Mouse (Mus musculus) ovary, adult 10 weeks (tissue): ENCODE data around the gene Tradd. TPM values are rescaled to one million over a fixed set of nuclear protein-coding genes. Genes with fewer than 3 reads are reported as not detected.

Source experiments
- polyA plus RNA-seq: library from polyadenylated mRNA; stranded (reverse); fragments of 350-450 nt; fragmentation: Illumina TruSeq; extraction: RNeasy Lipid Tissue Mini Kit (QIAGEN cat#74804); gene quantifications from one replicate; pipeline ENCODE4 v1.2.3, GENCODE M21; 2014

Tradd gene
- 0.60 TPM for polyA plus RNA-seq

GRCm38 (mm10) chr8:105264024-105264982 lies at the start of gene Tradd, which contains the start of gene Fbxl8:
Gene Tradd, minus strand, starts transcription at chr8:105264609.
Gene Fbxl8, plus strand, starts transcription at chr8:105264648.

DNA sequence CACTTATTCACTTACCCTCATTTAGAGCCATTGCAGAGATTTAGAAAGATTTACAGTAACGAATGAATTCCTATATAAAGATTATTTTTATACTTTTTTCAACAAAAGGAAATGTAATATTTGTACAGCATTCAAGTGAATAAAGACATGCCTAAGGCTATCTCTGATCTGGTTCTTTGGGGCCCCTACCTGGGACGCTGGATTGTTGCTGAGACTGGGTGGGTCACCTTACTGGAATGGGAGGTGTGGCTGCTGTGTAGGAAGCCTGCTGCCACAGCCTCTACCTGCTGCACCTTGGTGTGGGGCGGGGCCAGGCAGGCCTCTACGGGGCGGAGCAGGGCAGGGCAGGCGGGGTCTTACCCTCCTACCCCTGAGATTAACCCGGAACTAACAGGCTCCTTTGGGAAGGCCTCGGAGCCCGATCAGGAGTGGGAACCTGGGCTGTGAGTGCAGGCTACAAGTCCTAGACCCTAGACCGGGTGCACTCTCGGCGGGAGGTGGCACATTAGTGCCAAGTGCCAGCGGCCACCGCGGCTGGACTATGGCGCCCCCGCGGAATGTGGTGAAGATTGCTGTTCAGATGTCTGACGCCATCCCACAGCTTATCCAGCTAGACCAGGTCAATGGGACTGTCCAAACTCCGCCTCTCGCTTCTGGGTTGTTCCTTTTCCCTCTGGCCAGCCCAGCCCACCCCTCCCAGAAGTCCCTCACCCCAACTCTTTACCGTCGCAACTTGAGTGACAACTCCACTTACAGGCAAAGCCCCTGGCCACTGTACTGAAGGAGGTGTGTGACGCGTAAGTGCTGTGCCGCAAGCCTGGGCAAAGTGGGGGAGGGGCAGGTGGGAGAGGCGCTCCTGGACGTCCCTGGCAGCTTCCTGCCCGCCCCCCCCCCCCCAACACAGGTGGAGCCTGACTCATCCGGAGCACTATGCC lies 41.1 kb upstream of the Tradd start, which contains the start of gene Elmo3:
Elmo3 (plus strand) TSS at position 391 of the 935 bp plus-strand sequence.

DNA sequence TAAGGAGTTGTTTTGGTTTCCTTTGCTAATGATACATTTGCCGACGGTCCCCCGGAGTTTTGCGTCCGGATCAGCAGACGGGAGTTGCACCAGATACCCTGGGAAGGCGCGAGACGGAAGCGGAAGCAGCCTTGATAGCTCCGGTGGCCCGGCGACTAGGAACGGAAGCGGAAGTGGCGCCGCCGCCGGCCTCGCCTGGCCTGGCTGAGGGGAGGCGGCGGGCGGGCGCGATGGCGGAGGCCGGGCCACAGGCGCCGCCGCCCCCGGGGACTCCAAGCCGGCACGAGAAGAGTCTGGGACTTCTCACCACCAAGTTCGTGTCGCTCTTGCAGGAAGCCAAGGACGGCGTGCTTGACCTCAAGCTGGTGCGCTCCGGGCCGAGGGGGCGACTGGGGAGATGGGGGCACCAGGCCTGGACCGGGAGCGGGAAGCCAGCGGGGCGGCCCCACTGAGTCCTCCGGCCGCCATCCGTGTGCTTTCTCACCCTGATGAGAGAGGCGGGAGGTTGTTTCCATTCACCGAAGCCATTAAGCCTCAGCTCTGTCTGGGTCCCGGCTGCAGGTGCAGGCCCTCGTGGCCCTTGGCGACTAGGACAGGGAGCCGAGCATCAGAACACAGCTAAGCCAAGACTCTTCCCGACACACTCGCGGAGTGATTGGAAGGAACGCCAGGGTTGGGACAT lies 33.2 kb upstream of the Tradd start, which contains the start of gene E2f4:
E2f4 (plus strand) TSS at position 153 of the 682 bp plus-strand sequence.

GRCm38 (mm10) chr8:105295895-105296573 lies 31.6 kb upstream of the Tradd start, which contains the start of gene Exoc3l:
Gene Exoc3l, minus strand, starts transcription at chr8:105296101.

DNA sequence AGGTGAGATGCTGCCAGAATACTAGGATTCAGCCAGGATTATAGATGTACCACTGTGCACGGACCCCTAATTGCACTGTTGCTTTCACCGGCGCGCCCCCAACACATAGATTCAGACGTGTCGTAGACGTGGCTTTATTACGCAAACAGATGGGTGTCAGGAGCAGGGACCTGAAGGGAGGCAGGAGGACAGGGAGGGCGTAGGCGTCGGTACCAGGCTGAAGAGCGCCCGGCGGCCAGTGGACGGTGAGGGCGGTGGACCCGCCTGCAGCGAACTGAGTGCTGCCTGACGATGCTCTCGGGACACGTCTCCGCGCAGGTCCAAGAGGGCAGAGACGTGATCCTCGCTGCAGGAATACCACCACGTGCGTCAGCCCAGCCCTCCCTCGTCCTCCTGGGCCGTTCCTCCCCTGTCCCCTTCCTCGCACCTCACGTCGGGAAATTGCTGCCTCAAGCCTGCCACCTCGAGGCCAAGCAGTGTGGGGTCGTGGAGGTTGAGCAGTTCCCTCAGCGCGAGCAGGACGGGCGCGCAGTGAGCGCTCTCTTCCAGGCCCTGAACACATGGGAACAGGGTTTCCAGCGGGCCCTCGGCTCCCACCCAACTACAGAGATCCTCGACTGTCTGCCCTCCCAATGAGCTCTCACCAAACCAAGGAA lies 25.5 kb upstream of the Tradd start, which contains the start of gene 4931428F04Rik:
4931428F04Rik (minus strand) TSS at position 60 of the 656 bp plus-strand sequence.

GRCm38 (mm10) chr8:105275840-105276239 lies 11.4 kb upstream of the Tradd start, which contains the start of gene Nol3:
Gene Nol3, plus strand, starts transcription at chr8:105276140.

GRCm38 (mm10) chr8:105269461-105269947 lies 5.1 kb upstream of the Tradd start, which contains the start of gene Hsf4:
Gene Hsf4, plus strand, starts transcription at chr8:105269801.

GRCm38 (mm10) chr8:105254966-105255350 lies 9.5 kb downstream of the Tradd start, which contains the start of gene B3gnt9:
Gene B3gnt9, minus strand, starts transcription at chr8:105255153.

GRCm38 (mm10) chr8:105224413-105225271 lies 39.8 kb downstream of the Tradd start, which contains the start of gene D230025D16Rik:
Gene D230025D16Rik, plus strand, starts transcription at chr8:105225145.

Other genes starting within 250 kb of the Tradd start
- gene Ces3a, start 216.0 kb downstream of the Tradd start, polyA plus RNA-seq, result not detected
- not detected for gene Ces3b, start 180.9 kb downstream of the Tradd start, polyA plus RNA-seq
- not detected for gene Ces4a, start 132.8 kb downstream of the Tradd start, polyA plus RNA-seq
- 456 TPM for gene Cbfb, start 93.9 kb downstream of the Tradd start, polyA plus RNA-seq
- gene D230025D16Rik, start 39.5 kb downstream of the Tradd start, polyA plus RNA-seq, result 67.4 TPM
- 5.4 TPM for gene B3gnt9, start 9.5 kb downstream of the Tradd start, polyA plus RNA-seq
- not detected for gene Fbxl8, start within 50 bp of the Tradd start, polyA plus RNA-seq
- gene Hsf4, start 5.2 kb upstream of the Tradd start, polyA plus RNA-seq, result not detected
- not detected for gene Nol3, start 11.5 kb upstream of the Tradd start, polyA plus RNA-seq
- gene 4931428F04Rik, start 25.3 kb upstream of the Tradd start, polyA plus RNA-seq, result 1.3 TPM
- 0.40 TPM for gene Exoc3l, start 31.5 kb upstream of the Tradd start, polyA plus RNA-seq
- gene E2f4, start 33.1 kb upstream of the Tradd start, polyA plus RNA-seq, result 3.7 TPM
- 0.63 TPM for gene Elmo3, start 41.0 kb upstream of the Tradd start, polyA plus RNA-seq
- not detected for gene Lrrc29, start 61.7 kb upstream of the Tradd start, polyA plus RNA-seq
- 3.2 TPM for gene Tmem208, start 61.7 kb upstream of the Tradd start, polyA plus RNA-seq
- 0.26 TPM for gene Fhod1, start 83.3 kb upstream of the Tradd start, polyA plus RNA-seq
- not detected for gene Slc9a5, start 84.2 kb upstream of the Tradd start, polyA plus RNA-seq
- gene Plekhg4, start 108.7 kb upstream of the Tradd start, polyA plus RNA-seq, result 0.37 TPM
- gene Kctd19, start 148.9 kb upstream of the Tradd start, polyA plus RNA-seq, result not detected
- gene Lrrc36, start 149.0 kb upstream of the Tradd start, polyA plus RNA-seq, result 0.46 TPM
- gene Tppp3, start 206.9 kb upstream of the Tradd start, polyA plus RNA-seq, result not detected
- 2.0 TPM for gene Zdhhc1, start 232.3 kb upstream of the Tradd start, polyA plus RNA-seq